Mouse (Mus musculus) c-Kit-positive CD71-positive TER-119-negative erythroid progenitor cells, embryonic 14.5 days (primary cell): Measurements from ENCODE around the gene Cdkn2d.
"Not testable (repeated sequence)": the region's sequence is repeated elsewhere in the genome, so short reads cannot be mapped to it uniquely, and the experiment has no call there.

Experiments
- DNase-seq: peaks from one replicate; pipeline ENCODE4 v3.0.0-alpha.2; 2013; ENCODE audit warnings: low read depth

The Cdkn2d gene

DNA sequence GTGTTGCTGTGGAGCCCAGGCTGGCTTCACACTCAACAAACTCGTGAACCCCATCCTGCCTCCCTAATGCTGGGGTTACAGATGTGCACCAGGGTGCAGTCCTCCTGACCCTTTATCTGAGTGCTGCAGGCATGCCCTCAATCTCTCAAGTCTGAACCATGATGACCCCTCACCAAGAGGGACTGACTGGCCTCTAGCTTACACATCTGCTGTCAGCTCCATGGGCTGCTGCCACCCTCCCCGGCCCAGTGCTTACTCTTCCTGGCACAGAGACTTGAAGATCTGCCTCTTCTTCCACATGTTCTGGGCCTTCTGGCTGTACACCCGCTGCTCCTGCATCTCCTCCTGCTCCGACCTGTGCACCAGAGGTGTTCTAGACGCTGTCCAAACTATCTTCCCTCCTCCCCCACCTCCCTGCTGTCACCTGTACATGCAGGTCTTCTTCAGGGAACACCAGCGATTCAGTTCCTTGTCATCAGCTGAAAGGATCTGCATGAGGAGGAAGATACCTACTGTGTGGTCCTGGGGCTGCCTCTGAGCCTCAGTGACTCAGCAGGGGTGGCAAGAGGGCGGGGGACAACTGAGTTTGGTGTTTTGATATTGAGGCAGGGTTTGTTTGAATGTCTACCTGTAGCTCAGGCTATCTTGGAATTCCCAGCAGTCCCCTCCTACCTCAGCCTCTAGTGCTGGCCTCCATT lies 16.0 kb downstream of the Cdkn2d start:
- DNase-seq, result no peak

DNA sequence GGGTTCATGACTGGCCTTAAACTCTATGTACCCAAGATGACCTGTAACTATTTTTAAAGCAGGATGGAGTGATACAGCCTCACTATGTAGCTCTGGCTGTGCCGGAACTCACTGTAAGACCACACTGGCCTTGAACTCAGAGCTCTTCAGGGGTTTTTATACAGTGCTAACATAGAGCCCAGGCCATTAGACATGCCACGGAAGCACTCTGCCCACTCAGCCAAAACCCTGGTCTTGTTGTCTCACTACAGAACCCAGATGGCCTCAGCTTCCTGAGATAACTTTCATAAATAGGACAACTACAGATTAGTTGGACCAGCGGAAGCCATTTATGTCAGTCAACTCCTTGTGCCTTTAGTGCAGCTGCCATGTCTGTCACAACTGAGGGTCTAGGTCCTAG lies 16.9 kb downstream of the Cdkn2d start:
- no peak for DNase-seq

DNA sequence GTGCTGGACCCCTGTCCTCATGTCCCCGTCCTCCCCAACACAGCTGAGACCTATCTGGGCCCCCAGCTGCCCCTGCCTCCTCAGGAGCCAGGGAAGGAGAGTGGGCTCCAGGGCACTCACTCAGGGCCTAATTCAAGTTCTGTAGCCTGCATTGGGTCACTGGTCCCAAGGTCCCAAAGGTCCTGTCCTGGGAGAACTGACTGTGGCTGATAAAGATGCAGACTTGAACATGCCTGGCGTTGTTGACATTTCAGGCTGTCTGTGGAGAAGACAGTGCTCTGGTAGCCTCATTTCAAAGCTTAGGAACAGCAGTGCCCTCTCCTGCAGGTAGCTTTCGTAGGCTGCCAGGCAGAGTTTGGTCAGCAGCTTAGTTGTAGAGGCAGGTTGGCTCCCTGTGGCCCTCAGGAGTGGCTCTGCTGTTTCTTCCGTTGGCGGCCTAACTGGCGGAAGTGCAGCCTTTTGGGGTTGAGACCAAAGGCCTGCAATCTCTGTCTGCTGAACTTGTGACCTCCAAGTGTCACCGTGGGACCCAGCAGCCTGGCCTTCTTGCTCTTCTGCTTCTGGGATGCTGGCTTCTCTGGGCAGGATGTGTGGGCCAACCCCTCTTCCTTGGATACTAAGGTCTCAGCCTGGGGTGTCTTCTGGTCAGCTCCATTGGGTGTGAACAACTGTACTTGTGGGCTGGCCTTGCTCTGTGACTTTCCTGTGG lies 17.5 kb downstream of the Cdkn2d start:
- no peak for DNase-seq

DNA sequence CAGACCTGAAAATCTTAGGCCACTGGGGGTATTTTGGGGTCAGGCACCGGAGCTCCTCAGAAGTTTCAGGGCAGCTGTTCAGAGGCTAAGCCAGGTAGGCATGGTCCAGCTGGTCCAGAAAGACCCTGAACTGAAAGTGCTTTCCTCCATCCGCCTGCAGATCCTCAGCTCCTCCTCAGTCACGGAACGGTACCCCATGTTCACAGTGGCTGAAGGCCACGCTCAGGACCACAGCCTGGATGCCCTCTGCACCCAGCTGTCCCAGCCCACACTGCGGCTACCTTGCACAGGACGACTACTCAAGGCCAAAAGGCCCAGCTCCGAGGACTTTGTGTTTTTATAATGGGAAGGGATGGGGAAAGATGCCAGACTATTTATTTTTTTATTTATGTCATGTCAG lies 18.1 kb downstream of the Cdkn2d start:
- DNase-seq, result no peak

DNA sequence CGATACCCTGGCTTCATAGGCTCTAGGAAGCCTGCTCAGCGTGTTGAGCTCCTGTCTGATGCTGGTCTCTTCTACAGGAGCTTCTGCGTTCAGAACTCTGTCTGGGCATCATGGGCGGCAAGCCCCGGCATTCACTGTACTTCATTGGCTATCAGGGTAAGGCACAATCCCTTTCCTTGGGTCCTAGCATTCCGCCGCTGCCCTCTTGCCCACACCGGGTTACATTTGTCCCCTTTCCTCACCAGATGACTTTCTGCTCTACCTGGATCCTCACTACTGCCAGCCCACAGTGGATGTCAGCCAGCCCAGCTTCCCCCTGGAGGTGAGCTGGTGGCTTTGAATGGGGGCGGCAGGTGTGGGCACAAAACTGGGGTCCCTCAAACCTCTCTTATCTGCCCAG lies 18.8 kb downstream of the Cdkn2d start:
- DNase-seq, result no peak

DNA sequence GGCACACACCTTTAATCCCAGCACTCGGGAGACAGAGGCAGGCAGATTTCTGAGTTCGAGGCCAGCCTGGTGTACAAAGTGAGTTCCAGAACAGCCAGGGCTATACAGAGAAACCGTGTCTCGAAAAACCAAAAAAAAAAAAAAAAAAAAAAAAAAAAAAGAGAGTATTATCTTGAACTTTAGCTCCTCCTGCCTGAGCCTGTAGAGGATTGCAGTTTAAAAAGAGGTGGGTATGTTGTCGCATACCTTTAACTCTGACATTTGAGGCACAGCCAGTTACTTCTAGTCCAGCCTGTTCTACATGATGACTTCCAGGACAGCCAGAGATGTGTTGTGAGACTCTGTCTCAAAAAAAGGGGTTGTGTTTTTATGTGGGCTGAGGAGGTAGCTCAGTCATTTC lies 21.6 kb downstream of the Cdkn2d start:
- DNase-seq, result not testable (repeated sequence)

DNA sequence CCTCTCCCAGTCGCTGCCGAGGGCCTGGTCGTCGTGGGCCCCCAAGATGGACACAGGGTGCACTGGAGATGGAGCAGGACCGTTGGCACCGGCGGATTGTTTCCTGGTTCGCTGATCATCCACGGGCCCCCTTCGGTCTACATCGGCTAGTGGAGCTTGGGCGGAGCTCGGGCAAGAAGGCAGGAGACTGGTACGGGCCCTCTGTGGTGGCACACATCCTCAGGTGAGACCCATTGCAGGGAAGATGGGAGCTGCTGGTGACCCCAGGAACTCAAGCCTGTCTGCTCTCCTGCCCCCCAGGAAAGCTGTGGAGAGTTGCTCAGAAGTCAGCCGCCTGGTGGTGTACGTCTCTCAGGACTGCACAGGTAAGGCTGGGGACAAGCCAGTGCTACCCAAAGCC lies 22.9 kb downstream of the Cdkn2d start:
- no peak for DNase-seq

DNA sequence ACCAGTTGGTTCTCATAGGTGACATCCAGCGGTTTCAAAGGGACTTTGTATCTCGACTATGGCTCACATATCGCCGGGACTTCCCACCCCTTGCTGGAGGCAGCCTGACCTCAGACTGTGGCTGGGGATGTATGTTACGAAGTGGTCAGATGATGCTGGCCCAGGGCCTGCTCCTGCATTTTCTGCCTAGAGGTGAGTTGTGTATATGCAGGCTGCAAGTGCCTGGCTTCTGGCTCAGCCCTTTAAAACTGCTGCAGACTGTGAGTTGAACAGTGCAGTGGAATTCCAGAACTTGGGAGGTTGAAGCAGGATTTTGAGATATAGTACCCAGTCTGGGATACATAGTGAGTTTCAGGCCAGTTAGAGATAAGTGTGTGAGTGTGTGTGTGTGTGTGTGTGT lies 24.3 kb downstream of the Cdkn2d start:
- DNase-seq, result no peak

DNA sequence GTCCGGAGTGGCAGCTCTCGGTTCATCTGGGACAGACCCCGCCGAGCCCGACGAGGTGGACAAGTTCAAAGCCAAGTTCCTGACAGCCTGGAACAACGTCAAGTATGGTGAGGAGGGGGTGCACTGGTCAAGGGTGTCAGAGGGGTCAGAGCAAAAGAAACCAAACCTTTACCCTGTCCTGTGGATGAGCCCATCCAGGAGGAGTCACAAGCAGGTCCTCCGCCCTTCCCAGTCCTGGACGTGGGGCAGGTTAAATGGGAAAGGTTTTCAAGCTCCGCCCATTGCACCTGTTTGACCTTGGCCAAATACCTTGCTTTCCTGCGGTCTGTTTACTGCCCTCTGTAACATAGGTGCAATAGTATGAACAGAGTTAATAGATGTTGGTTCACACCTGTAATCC lies 25.6 kb downstream of the Cdkn2d start:
- DNase-seq, result no peak

DNA sequence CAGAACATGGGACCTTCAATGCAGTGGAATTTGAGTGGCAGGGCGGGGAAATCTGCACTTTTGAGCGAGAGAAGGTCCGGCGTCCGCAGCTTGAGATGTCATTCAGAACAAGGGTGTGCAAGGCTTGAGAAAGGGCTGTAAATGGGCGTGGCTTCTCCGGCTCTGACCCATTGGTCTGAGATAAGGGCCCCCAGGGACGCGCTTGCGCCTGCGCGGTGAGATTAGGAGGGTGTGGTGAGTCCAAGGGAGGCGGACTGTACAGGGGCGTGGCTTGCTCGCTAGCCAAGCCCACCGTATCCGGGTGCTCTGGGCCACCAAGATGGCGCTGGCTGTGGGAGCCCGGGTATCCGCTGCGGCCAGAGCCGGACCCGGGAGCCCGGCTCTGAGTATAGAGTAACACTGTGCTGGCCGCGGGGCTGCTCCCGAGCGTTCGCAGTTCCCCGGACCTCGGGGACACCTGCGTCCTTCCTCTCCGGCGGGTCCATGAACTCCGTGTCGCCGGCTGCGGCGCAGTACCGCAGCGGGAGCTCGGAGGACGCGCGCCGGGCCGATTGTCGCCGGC lies 26.1 kb downstream of the Cdkn2d start, which contains the start of gene Atg4d:
Gene Atg4d (plus strand): TSS at position 294 of the 562 bp plus-strand sequence.
- DNase-seq, result peak; percentile 99

DNA sequence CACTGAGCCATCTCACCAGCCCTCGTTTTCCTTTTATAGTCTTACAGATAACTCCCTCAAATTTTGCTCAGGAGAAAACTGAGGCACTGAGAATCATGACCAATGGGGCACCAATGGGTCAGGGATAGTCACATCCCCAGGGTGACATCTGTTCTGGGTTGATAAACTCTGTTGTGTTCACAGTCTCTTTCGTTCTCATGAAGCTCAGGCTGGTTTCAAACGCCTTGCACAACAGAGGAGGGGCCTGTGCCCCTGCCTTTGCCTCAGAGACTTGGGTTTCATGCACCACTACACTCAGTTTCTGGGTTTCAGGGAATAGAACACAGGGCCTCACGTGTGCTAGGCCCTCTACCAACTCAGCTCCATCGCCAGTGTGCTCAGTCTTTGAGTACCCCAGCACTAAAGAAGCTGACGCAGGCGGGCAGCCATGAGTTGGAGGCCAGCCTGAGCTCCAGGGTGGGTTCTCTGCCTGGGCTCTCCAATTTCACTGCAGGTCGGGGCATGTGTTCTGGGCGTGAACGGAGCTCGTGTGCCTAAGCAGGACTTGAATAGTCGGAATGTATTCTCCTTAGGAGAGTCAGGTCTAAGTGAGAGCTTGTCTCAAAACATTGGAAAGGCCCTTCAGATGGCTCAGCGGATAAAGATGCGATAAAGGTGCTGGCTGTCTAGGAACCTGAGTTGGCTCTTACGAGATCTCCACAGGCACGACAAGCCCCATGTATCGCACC lies 26.8 kb downstream of the Cdkn2d start:
- DNase-seq, result peak; percentile 89

DNA sequence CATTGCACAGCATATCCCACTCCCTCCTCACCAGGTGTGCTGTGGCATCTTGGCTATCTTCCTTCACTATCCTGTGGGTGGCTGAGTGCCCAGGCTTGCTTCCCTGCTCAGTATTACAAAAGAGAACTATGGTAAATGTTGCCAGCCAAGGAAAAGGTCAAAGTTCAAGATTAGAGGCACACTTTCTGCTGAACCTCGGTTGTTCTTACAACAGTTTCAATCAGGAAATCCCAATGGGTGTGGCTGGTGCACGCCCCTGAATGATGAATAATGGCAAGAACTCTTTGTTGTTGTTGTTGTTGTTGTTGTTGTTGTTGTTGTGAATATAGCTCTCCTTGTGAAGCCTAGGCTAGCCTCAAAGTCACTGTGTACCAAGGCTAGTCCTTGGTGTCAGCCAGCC lies 29.4 kb downstream of the Cdkn2d start:
- DNase-seq, result no peak

DNA sequence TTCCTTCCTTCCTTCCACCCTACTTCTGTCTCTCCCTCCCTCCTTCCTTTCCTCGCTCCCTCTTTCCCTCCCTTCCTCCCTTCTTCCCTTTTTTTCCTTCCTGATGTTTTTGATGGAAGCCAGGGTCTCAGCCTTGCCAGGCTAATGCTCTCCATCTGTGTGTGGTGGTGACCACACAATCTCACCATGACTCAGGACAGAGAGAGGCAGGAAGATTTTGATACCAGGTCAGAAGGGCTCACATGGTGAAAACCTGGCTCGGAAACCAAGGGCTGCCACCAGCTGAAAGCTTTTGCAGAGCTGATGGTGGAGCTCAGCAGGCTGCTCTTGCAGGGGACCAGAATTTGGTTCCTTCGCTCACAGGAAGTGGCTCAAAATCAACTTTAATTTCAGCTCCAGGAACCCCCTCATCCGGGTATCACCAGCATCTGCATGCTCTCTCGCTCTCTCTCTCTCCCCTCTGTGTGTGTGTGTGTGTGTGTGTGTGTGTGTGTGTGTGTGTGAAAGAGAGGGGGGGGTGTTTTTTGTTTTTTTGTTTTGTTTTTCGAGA lies 30.6 kb downstream of the Cdkn2d start:
- DNase-seq, result no peak

DNA sequence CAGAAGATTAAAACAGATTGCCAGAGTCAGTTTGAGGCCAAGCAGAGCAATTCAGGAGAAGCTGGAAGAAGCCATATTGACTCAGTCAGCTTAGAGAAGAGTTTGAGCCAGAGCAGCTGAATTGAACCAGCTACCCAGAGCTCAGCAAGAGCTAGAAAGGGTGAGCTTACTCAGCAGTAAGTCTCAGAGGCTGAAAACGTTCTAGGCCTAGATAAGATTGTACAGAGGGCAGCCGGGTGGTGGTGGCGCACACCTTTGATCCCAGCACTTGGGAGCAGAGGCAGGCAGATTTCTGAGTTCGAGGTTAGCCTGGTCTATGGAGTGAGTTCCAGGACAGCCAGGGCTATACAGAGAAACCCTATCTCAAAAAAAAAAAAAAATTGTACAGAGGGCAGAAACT lies 34.9 kb downstream of the Cdkn2d start:
- DNase-seq, result not testable (repeated sequence)

DNA sequence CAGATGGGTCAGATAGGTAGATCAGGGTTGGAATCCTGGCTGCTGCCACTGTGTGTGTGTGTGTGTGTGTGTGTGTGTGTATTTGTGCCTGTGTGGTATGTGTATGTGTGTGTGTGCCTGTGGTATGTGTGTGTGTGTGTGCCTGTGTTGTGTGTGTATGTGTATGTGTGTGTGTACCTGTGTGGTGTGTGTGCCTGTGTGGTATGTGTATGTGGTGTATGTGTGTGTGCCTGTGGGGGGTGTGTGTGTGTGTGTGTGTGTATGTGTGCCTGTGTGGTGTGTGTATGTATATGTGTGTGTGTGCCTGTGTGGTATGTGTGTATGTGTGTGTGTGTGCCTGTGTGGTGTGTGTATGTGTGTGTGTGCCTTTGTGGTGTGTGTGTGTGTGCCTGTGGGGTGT lies 36.5 kb downstream of the Cdkn2d start:
- no peak for DNase-seq

DNA sequence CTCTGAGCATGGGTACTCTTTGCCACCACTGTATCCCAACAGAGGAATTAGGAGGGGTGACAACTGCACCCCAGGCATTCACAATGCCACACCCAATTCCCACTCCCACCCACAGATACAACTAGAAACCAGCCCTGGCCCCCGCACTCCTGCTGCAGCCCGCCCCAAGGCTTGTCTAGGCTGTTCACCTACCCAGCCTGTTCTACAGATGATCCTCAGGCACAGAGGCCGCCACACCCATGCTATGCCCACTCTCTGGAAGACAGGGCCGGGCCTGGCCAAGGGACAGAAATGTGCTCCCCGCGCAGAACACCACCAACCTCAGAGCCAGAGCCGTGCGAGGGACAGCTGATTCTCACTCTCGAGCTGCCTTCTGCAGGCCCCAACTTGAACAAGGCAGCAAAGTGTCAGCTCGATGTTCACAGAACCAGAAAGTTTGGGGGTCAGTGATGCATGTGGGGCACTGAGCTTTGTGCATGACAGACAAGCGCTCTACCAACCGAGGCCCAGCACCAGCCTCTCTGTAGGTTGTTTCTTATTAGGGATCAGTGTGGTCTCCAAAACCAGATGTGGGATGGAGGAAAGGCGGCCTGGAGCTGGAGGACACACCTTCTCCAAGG lies 40.0 kb downstream of the Cdkn2d start:
- no peak for DNase-seq

DNA sequence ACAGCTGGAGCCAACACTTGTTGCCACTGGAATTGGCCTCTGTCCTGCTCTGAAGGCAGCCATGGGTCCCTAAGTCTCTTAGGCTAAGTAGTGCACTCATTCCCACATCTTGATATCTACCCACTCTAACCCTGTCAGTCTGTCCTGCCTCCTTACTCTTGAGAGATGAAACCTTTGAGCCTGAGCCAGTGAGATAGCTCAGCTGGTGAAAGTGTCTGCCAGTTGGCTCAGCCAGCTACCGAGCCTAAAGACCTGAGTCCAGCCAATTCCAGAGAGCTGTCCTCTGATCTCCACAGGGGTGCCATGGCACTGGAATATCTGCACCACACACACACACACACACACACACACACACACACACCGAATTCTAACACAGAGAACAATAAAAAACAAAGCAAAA lies 40.7 kb downstream of the Cdkn2d start:
- DNase-seq, result no peak

DNA sequence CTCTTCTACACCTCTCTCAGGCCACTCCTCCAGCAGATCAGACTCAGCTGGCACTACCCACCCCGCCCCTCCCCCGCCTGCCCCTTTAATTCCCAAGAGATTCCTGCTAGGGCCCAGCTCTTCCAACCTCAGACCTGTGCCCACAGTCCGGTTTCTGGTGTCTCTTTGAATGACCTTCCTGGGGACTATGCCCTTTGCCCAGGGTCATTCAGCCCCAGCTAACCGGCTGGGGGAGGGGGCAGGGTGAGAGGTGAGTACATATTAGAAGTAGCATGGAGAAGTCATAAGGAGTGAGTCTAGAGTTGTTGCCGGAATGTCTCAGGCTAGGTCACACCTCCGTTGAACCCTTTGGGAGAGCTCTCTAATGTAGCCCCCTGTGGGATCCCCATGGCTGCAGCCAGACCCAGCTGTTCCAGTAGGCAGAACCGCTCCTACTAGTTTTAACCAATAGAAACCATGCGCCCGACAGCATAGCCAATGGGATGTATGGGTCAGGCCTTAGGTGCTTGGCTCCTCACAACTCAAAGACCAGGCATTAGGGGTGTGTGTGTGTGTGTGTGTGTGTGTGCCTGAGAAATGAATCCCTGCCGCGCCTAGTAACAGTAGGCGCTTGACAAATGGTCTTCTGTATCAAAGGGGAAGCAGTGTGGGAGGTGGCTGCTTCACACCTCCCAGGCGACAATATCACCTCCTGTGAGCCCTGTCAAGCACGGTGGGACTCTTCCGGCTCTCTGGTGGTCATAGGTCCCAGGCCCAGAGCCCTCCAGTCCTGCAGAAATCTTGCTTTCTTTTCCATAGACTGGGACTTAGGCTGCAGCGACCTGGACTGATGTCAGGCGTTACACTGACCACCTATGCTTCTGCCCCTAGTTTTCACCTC lies 41.3 kb downstream of the Cdkn2d start:
- DNase-seq, result no peak

DNA sequence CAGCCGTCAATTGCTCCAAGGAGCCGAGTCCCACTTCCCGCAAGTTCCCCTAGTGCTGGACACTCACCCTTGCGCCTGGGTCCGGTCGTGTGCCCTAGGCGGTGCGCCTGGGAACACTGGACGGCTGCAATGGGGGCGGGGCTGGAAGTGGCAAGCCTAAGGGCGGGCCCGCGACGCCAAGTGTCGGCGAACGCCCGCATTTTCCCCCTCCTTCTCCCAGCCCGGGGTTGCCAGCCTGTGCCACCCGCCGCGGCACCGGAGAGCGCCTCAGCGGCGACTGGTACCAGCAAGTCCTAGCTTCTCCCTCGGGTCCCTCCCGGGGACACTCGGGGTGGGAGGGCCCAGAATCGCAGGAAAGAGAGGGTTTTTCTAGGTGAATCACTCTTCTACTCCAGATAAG lies 42.9 kb downstream of the Cdkn2d start, which contains the start of gene S1pr5:
Gene S1pr5 (minus strand): TSS at position 118 of the 400 bp plus-strand sequence.
- no peak for DNase-seq

DNA sequence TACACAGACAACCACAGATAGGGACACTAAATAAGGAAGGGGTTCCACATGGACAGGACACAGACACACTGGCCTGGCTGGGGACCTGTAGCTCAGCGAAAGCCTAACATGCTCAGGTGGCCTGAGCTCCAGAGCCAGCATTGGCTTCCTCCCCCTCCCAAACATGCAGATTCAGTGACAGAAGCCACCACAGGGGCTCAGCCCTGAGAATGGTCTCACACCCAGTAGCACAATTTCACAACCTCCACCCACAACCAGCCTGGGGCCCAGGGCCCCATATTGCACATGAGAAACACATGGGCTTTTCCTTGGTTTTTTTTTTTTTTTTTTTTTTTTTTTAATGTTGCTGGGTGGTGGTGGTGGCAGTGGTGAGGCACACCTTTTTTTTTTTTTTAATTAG lies 44.9 kb downstream of the Cdkn2d start:
- no peak for DNase-seq

DNA sequence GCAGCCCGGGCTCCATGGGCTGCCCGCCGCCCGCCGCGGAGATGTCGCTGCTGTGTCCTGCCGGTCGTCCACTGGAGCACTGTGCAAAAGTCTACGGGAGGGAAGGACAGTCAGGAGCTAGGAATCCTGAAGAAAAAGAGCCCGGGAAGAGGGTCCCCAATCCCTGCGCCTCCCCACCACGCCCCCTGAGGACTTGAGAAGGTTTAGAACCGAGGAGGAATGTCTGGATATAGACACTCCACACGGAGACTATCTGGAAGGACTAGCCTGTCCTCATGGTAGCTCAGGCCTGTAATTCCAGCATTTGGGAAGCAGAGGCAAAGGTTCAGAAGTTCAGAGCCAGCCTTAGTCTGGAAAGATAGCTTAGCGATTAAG lies 46.1 kb downstream of the Cdkn2d start:
- DNase-seq, result no peak
